Mouse (Mus musculus) bone marrow macrophage, adult 2 months (primary cell): ENCODE measurements around the gene 4932414N04Rik. TPM values are rescaled to one million over a fixed set of nuclear protein-coding genes. Genes with fewer than 3 reads are reported as not detected.

ENCODE experiments used
- H3K27ac ChIP-seq: 2 replicates; pipeline ENCODE4 v1.5.1; 2012; ENCODE audit warnings: low read depth, low read length; ENCODE audit not compliant: insufficient read depth
- H3K4me1 ChIP-seq: 2 replicates; pipeline ENCODE4 v1.6.1; 2012; ENCODE audit warnings: low read length; ENCODE audit not compliant: control insufficient read depth, insufficient read depth
- H3K4me3 ChIP-seq: 2 replicates; pipeline ENCODE4 v1.5.1; 2012; ENCODE audit warnings: mild to moderate bottlenecking, low read length, moderate library complexity; ENCODE audit not compliant: insufficient read depth
- CTCF ChIP-seq: IDR thresholded peaks from 2 replicates; pipeline ENCODE4 v1.5.1; 2012; ENCODE audit warnings: low read depth, mild to moderate bottlenecking, low read length, moderate library complexity
- POLR2A ChIP-seq: IDR thresholded peaks from 2 replicates; pipeline ENCODE4 v1.6.1; 2012; ENCODE audit warnings: mild to moderate bottlenecking, low read depth, low read length, borderline replicate concordance
- polyA plus RNA-seq: library from polyadenylated mRNA; stranded (reverse); fragments of >200 nt; gene quantifications from 2 replicates; pipeline ENCODE4 v1.2.4, GENCODE M21; 2012; ENCODE audit not compliant: missing spikeins, insufficient read depth, insufficient read length

4932414N04Rik gene
- polyA plus RNA-seq, 1 experiment = not detected

DNA sequence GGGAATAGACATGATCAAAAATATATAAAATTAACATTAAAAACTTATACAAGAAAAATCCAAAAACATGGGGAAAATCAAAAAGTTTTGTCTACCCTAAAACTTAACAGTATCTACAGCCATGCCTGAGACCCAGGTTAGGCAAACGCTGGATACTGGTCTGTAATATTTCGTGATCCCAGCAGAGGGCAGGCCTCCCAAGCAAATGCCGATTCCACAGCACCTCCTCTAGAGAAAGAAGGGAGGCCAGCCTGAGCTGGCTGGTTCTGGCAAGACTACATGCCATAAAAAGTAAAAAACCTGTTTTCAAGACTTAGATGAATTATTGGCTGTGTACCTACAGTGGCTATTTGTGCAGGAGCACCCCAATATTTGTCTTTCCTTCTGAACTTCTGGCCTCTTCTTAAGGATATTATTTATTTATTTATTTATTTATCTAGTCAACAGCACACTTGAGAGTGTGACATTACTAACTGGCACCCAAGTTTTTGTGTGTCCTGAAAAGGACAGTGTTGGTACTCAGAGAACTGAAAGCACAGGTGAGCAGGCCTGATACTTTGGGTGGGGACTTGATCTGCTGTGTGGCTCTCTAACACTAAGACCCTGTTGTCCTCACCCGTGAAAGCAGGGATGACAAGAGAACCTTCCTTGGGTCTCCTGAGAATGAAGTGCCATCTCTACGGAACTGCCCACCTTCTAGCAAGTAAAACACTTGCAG lies 128.6 kb downstream of the 4932414N04Rik start:
- TF ChIP-seq POLR2A = no peak
- TF ChIP-seq CTCF = peak; percentile 96
- H3K27ac ChIP-seq = no peak overlapping the region
- no peak overlapping the region for H3K4me3 ChIP-seq
- H3K4me1 ChIP-seq = peaks cover 28% of the 10 kb centered on the region

DNA sequence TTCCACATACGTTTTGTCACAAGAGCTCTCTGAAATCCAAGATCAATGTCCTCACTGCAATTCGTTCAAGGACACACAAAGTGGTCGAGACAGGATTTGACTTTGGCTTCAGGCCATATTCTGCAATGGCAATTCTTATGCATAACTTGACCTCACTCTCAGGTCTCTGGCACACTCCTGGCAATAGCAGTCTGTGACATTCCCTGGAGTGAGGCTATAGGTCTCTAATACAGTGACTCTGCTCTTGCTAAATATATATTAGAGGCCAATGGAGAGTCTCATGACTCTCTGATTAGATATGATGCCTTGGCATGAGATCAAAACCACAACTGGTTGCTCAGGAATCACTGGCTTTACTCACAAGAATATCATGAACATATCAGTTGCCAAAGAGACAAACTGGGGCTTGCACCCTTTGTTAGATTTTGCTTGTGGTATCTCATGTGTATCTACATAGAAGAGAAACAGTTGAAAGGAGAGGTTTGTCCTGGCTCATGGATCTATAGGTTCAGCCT lies 130.9 kb downstream of the 4932414N04Rik start:
- peaks cover 27% of the 10 kb centered on the region for H3K4me1 ChIP-seq
- no peak overlapping the region for H3K4me3 ChIP-seq
- peak overlapping the region; percentile 72 for H3K27ac ChIP-seq
- no peak for TF ChIP-seq POLR2A
- TF ChIP-seq CTCF = no peak

DNA sequence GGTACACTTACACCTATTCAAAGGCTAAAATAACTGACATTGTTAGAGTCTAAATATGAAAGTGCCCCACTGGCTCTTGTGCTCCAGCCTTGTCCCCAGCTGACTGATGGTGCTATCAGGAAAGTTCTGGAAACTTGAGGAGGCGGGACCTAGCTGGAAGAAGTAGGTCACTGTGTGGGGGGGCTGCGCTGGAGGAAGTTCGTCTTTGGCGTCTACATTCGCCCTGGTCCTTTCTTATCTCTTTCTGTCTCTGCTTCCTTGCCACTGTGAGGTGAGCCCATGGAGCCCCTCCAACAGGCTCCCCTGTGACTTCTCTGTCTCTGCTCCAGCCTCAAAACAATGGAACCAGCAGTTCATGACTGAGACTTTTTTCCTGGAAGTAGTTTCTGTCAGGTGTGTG lies 136.0 kb downstream of the 4932414N04Rik start:
- Histone ChIP-seq H3K4me3 (no peak overlapping the region), H3K4me1 (peaks cover 51% of the 10 kb centered on the region), H3K27ac (no peak overlapping the region)
- TF ChIP-seq POLR2A (no peak), CTCF (no peak)

DNA sequence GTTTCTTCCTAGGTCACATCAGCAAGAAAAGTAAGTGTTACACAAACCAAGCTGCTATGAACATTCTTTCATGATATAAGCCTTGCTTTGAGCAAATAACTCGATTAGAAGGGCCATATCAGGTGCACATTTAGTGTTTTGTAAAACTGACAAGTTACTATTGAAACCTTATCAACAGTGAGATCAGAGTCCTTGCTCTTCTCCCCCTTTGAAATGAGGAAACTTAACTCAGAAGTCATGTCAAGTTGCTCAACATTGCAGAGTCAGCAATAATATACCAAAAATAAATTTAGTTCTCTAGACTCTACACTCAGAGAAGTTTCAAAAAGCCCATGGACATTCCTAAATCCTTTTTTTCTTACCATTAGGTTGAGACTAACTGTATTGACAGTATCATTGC lies 137.2 kb downstream of the 4932414N04Rik start:
- peak overlapping the region; percentile 93 for H3K27ac ChIP-seq
- peaks cover 48% of the 10 kb centered on the region for H3K4me1 ChIP-seq
- TF ChIP-seq CTCF (no peak), POLR2A (no peak)
- H3K4me3 ChIP-seq = no peak overlapping the region

DNA sequence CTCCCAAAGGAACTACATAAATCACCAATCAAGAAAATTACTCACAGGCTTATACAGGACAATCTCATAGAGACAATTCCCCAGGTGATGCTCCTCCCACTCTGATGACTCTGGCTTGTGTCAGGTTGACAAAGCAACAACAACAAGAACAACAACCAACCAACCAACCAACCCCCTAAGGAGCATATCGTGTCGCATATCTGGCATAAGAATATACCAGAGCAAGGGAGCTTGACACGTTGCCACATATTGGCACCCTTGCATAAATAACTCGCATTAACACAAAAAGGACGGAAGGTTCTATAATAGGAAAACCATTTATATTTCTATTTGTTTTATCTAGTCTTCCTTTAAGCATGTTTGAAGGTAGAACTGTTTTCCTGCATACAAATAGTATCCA lies 137.9 kb downstream of the 4932414N04Rik start:
- no peak overlapping the region for H3K4me3 ChIP-seq
- H3K27ac ChIP-seq = peak overlapping the region; percentile 93
- no peak for TF ChIP-seq CTCF
- no peak for TF ChIP-seq POLR2A
- peaks cover 51% of the 10 kb centered on the region for H3K4me1 ChIP-seq

DNA sequence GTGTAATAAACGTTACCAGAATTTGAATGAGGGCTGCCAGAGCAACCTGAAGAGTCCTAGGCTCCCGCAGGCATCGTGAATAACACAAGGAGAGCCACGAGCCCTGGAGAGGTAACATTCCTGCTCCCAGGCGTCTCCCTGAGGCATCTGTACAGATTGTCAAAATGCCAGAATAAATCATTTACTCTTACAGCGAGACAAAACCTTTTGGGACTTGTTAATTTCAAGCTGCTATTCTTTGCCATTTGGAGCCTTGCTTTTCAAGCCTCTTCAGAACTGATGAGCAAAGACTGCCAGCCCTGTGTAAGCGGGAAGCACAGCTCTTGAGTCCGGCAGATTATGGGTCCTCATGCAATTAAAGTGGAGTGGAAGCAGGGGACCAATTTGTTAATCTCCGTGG lies 138.3 kb downstream of the 4932414N04Rik start:
- Histone ChIP-seq H3K4me1 (peaks cover 51% of the 10 kb centered on the region), H3K4me3 (no peak overlapping the region), H3K27ac (no peak overlapping the region)
- TF ChIP-seq CTCF = no peak
- TF ChIP-seq POLR2A = no peak

DNA sequence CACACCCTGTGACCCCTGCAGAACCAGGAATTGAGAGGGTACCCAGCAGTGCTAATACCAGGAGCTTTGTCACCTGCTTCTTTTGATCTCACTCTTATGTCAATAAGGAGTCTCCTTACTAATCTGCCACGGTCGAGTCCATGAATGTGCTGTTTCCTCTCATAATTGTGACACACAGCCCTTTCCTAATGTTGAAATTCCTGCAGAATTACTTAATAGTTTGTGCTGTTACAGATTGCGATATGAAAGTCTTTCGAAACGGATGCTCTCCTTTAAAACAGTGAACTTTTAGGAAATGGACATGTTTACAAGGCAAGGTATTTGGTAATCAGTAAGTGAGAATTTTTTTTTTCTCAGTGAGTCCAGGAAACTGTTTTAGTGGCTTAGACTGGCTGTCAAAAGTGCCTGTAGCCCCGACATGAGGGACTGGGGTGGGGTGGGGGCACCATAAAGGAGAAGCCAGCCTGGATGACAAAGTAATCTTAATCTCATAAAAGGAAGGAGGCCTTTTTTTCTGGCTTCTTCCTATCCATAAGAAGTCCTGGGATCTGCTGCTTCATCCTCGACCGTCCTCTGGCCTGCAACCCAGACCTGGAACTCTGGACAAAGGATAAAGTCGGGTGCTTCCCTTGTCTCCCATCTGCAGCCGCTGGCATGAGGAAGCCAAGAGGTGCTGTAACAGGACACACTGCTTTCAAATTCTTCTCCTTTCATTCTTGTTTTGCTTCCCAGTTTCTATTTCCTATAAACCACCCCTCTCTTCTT lies 139.9 kb downstream of the 4932414N04Rik start:
- Histone ChIP-seq H3K4me3 (peak overlapping the region; percentile 27; the same call in 1 of the 2 replicates), H3K27ac (peak overlapping the region; percentile 91), H3K4me1 (peaks cover 51% of the 10 kb centered on the region)
- no peak for TF ChIP-seq CTCF
- no peak for TF ChIP-seq POLR2A

DNA sequence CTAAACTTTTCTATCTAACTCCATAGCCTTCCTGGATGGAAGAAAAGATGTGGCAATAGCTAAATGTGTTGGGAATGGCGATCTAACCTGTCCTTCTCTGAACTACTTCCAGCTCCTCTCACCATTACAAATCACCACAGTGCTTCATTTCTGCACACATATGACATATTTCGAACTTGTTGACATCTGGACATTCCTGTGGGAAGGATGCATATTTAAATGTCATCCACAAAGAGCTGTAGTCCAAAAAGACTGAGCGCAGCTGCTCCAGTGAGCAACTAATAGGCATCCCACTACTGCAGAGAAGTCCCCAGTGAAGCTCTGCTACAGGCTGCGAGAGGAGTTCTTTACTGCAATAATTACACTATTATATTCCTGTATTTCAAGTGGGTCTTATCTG lies 140.8 kb downstream of the 4932414N04Rik start:
- Histone ChIP-seq H3K4me1 (peaks cover 51% of the 10 kb centered on the region), H3K27ac (peak overlapping the region; percentile 9; the same call in 1 of the 2 replicates)
- TF ChIP-seq CTCF = no peak
- no peak for TF ChIP-seq POLR2A

More for the DNA sequence above, 140.8 kb downstream of the 4932414N04Rik start:
- H3K4me3 ChIP-seq = no peak overlapping the region

Other genes starting within 250 kb of the 4932414N04Rik start
- 0.46 and 0.83 TPM in 2 replicates for gene Stk39, start 184.2 kb upstream of the 4932414N04Rik start, polyA plus RNA-seq
- gene 4933409G03Rik, start 74.1 kb upstream of the 4932414N04Rik start, polyA plus RNA-seq = not detected in 2 replicates
- 33.7 and 34.3 TPM in 2 replicates for gene Cers6, start 205.0 kb downstream of the 4932414N04Rik start, polyA plus RNA-seq